Mouse (Mus musculus): ENCODE data around the gene Msgn1. TPM values are rescaled to one million over a fixed set of nuclear protein-coding genes. Genes with fewer than 3 reads are reported as not detected.

The Msgn1 gene
- polyA plus RNA-seq, 2 experiments = 0.15 TPM; not detected in 1

DNA sequence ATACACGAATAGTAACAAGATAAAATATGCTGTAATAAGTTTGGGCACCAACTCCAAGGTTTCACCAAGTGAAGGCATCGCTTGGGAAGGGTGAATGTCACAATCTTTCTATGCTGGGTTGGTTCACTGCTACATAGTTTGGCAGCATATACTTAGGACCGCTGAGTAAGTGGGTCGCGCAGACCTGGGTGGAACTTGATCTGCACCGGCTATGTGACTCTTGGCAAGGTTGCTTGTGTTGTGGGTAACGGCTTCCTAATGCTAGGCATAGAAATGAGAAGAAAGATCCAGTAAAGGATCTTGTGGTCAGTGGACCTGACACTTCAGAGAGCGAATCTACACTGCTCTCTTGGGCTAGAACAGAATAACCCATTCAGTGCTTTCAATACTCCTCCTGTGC lies 6.3 kb downstream of the Msgn1 start:
- H3K4me1 ChIP-seq (ENCODE audit: control insufficient read depth, insufficient read depth, low read length) = peaks cover 7% of the 10 kb centered on the region
- H3K36me3 ChIP-seq (ENCODE audit: control insufficient read depth, insufficient read depth, low read length) = no peaks in the 10 kb centered on the region
- DNase-seq (ENCODE audit: low spot score) = no peak
- H3K9ac ChIP-seq (ENCODE audit: low read depth, low read length, severe bottlenecking) = no peak overlapping the region
- no peak for ATAC-seq (ENCODE audit: low FRiP score, low read depth)
- WGBS = 83% methylated on average over 8 of the region's 8 CpGs
- H3K27me3 ChIP-seq (ENCODE audit: control insufficient read depth, insufficient read depth, low read length) = no peaks in the 10 kb centered on the region
- no peak overlapping the region for H3K27ac ChIP-seq (replicated peaks; ENCODE audit: low read depth, low read length)
- no peak for TF ChIP-seq POLR2A (IDR thresholded peaks at IDR 0.05; ENCODE audit: borderline replicate concordance, extremely low read depth, insufficient read depth, insufficient read length)
- H3K4me3 ChIP-seq (replicated peaks; ENCODE audit: low read length) = no peak overlapping the region
- no peaks in the 10 kb centered on the region for H3K9me3 ChIP-seq (ENCODE audit: control insufficient read depth, low read length)
- H3K4me2 ChIP-seq (replicated peaks; ENCODE audit: low read depth, low read length, severe bottlenecking) = no peak overlapping the region

DNA sequence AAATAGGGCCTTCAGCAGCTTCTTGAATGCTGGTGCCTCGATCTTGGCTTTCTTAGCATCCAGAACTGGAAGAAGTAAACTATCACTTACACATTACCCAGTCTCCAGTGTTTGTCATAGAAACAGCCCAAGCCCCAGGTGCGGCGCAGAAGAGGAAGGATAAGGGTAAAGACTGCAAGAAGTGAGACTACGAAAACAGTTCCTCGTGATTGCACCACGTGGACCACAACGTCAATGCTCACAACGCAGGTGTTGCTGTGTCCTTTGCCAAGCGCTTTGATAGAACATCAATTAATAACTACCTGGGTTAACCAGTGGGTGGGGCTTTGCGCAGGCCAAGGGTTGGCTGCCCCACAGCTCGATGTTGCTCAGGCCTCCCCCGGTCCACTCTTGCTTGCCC lies 8.1 kb downstream of the Msgn1 start:
- 93% methylated on average over 12 of the region's 12 CpGs for WGBS
- DNase-seq (ENCODE audit: low spot score) = no peak
- ATAC-seq (ENCODE audit: low FRiP score, low read depth) = no peak
- Histone ChIP-seq H3K36me3 (ENCODE audit: control insufficient read depth, insufficient read depth, low read length) (no peaks in the 10 kb centered on the region), H3K27ac (replicated peaks; ENCODE audit: low read depth, low read length) (no peak overlapping the region), H3K27me3 (ENCODE audit: control insufficient read depth, insufficient read depth, low read length) (no peaks in the 10 kb centered on the region), H3K4me3 (replicated peaks; ENCODE audit: low read length) (no peak overlapping the region), H3K9ac (ENCODE audit: low read depth, low read length, severe bottlenecking) (no peak overlapping the region), H3K4me2 (replicated peaks; ENCODE audit: low read depth, low read length, severe bottlenecking) (no peak overlapping the region), H3K9me3 (ENCODE audit: control insufficient read depth, low read length) (no peaks in the 10 kb centered on the region), H3K4me1 (ENCODE audit: control insufficient read depth, insufficient read depth, low read length) (peaks cover 7% of the 10 kb centered on the region)
- no peak for TF ChIP-seq POLR2A (IDR thresholded peaks at IDR 0.05; ENCODE audit: borderline replicate concordance, extremely low read depth, insufficient read depth, insufficient read length)

DNA sequence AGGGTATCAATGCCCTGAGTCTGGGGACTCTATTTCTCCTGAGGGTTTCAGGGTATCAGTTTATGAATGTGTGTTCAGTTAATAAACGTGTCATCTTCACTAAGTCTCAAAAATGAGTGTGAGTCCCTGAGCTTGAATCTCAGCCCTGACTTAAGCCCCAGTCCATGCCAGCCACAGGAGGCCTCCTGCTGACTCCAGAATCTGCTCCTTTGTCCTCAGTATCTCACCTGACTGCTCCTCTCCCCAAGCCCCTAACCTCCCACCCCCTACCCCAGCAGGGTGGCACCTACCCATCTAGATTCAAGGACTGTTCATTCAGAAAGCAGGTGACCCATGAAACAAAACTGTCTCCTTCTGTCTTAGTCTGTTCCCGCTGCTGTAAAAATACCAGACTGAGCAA lies 10.2 kb downstream of the Msgn1 start:
- H3K27ac ChIP-seq (replicated peaks; ENCODE audit: low read depth, low read length) = no peak overlapping the region
- ATAC-seq (ENCODE audit: low FRiP score, low read depth) = no peak
- WGBS = 65% methylated on average over 2 of the region's 2 CpGs
- TF ChIP-seq POLR2A (IDR thresholded peaks at IDR 0.05; ENCODE audit: borderline replicate concordance, extremely low read depth, insufficient read depth, insufficient read length) = no peak
- H3K4me2 ChIP-seq (replicated peaks; ENCODE audit: low read depth, low read length, severe bottlenecking) = no peak overlapping the region
- H3K9ac ChIP-seq (ENCODE audit: low read depth, low read length, severe bottlenecking) = no peak overlapping the region
- H3K36me3 ChIP-seq (ENCODE audit: control insufficient read depth, insufficient read depth, low read length) = no peaks in the 10 kb centered on the region
- no peak overlapping the region for H3K4me3 ChIP-seq (replicated peaks; ENCODE audit: low read length)
- no peaks in the 10 kb centered on the region for H3K27me3 ChIP-seq (ENCODE audit: control insufficient read depth, insufficient read depth, low read length)
- no peak for DNase-seq (ENCODE audit: low spot score)
- H3K9me3 ChIP-seq (ENCODE audit: control insufficient read depth, low read length) = no peaks in the 10 kb centered on the region
- H3K4me1 ChIP-seq (ENCODE audit: control insufficient read depth, insufficient read depth, low read length) = peaks cover 4% of the 10 kb centered on the region; the same call in 1 of the 2 replicates

DNA sequence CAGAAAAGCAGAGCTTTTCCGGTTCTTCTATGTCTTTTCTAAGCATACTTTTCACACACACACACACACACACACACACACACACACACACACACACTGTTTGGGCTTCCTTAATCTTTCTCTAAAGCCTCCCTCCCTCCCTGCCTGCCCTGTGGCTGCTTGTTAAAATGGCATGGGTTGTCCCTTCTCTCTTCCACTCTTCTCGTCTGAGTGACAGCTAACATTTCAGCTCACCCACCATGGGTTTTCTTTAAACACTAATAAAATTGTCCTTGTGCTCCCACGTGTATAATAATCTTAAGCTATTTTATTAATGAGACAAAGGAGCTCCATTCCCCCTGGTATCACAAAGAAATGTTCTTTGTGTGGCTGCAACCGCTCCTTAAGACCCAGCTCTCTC lies 10.7 kb downstream of the Msgn1 start:
- no peak for DNase-seq (ENCODE audit: low spot score)
- Histone ChIP-seq H3K9ac (ENCODE audit: low read depth, low read length, severe bottlenecking) (no peak overlapping the region), H3K4me1 (ENCODE audit: control insufficient read depth, insufficient read depth, low read length) (peaks cover under 1% of the 10 kb centered on the region; the same call in 1 of the 2 replicates), H3K27me3 (ENCODE audit: control insufficient read depth, insufficient read depth, low read length) (no peaks in the 10 kb centered on the region), H3K27ac (replicated peaks; ENCODE audit: low read depth, low read length) (no peak overlapping the region), H3K36me3 (ENCODE audit: control insufficient read depth, insufficient read depth, low read length) (no peaks in the 10 kb centered on the region), H3K9me3 (ENCODE audit: control insufficient read depth, low read length) (no peaks in the 10 kb centered on the region), H3K4me2 (replicated peaks; ENCODE audit: low read depth, low read length, severe bottlenecking) (no peak overlapping the region), H3K4me3 (replicated peaks; ENCODE audit: low read length) (no peak overlapping the region)
- no peak for TF ChIP-seq POLR2A (IDR thresholded peaks at IDR 0.05; ENCODE audit: borderline replicate concordance, extremely low read depth, insufficient read depth, insufficient read length)
- ATAC-seq (ENCODE audit: low FRiP score, low read depth) = no peak
- WGBS = 38% methylated on average over 4 of the region's 4 CpGs

DNA sequence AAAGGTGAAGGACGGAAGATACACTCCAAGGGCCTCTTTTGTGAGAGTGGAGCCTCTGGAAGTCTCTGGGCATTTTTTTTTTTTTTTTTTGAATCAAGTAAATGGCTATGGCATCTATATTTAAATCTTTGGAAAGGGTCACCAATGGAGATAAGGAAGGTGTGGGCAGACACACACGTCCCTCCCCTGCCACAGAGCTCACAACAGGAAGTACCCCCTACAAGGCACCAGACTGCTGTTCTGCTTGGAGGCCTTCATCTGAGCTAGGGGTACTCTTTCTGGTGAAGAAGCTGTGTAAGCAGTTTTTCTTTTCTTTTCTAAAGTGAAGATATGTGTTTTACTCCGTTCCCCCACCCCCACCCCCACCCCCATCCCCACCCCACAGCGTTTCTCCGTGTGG lies 11.9 kb downstream of the Msgn1 start:
- Histone ChIP-seq H3K9ac (ENCODE audit: low read depth, low read length, severe bottlenecking) (no peak overlapping the region), H3K27me3 (ENCODE audit: control insufficient read depth, insufficient read depth, low read length) (no peaks in the 10 kb centered on the region), H3K4me3 (replicated peaks; ENCODE audit: low read length) (no peak overlapping the region), H3K27ac (replicated peaks; ENCODE audit: low read depth, low read length) (no peak overlapping the region), H3K9me3 (ENCODE audit: control insufficient read depth, low read length) (no peaks in the 10 kb centered on the region), H3K4me1 (ENCODE audit: control insufficient read depth, insufficient read depth, low read length) (no peaks in the 10 kb centered on the region), H3K4me2 (replicated peaks; ENCODE audit: low read depth, low read length, severe bottlenecking) (no peak overlapping the region), H3K36me3 (ENCODE audit: control insufficient read depth, insufficient read depth, low read length) (no peaks in the 10 kb centered on the region)
- DNase-seq (ENCODE audit: low spot score) (no peak), ATAC-seq (ENCODE audit: low FRiP score, low read depth) (no peak; the same call in 1 of the 2 replicates)
- 53% methylated on average over 5 of the region's 5 CpGs for WGBS
- TF ChIP-seq POLR2A (IDR thresholded peaks at IDR 0.05; ENCODE audit: borderline replicate concordance, extremely low read depth, insufficient read depth, insufficient read length) = no peak

DNA sequence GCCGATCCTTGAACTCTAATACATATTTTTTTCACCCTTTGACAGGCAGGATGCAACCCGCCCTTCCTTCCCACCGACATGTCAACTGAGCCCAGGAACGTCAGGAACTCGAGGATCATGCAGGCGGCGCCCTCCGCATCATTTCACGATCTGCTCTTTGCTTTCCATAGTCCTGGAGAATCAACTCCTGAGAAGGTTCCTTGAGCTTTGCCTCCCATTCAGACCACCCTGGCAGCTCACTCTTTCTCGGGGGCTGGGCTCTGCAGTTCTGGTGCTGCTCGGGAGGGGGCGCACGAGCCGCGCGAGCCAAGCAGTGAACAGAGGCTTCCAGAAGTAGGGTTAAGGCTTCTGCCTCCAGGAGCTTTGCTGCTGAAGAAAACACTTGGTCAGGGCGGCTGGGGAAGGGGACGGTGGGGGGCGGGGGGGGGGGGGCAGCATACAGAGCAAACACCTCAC lies 12.6 kb downstream of the Msgn1 start:
- no peaks in the 10 kb centered on the region for H3K27me3 ChIP-seq (ENCODE audit: control insufficient read depth, insufficient read depth, low read length)
- no peak overlapping the region for H3K9ac ChIP-seq (ENCODE audit: low read depth, low read length, severe bottlenecking)
- H3K27ac ChIP-seq (replicated peaks; ENCODE audit: low read depth, low read length) = no peak overlapping the region
- no peak overlapping the region for H3K4me3 ChIP-seq (replicated peaks; ENCODE audit: low read length)
- no peaks in the 10 kb centered on the region for H3K4me1 ChIP-seq (ENCODE audit: control insufficient read depth, insufficient read depth, low read length)
- WGBS = 6% methylated on average over 18 of the region's 19 CpGs
- H3K36me3 ChIP-seq (ENCODE audit: control insufficient read depth, insufficient read depth, low read length) = no peaks in the 10 kb centered on the region
- DNase-seq (ENCODE audit: low spot score) (peak; percentile 49), ATAC-seq (ENCODE audit: low FRiP score, low read depth) (peak; percentile 86)
- H3K4me2 ChIP-seq (replicated peaks; ENCODE audit: low read depth, low read length, severe bottlenecking) = peak overlapping the region; percentile 40
- TF ChIP-seq POLR2A (IDR thresholded peaks at IDR 0.05; ENCODE audit: borderline replicate concordance, extremely low read depth, insufficient read depth, insufficient read length) = no peak
- H3K9me3 ChIP-seq (ENCODE audit: control insufficient read depth, low read length) = no peaks in the 10 kb centered on the region

Measured in limb, embryonic 14.5 days (tissue).